Mouse (Mus musculus) left cerebral cortex, adult 11 months (tissue): Measurements from ENCODE around the gene Cartpt.
"Not testable (repeated sequence)": the region's sequence is repeated elsewhere in the genome, so short reads cannot be mapped to it uniquely, and the experiment has no call there.

ENCODE experiments used
- DNase-seq: peaks from one replicate; pipeline ENCODE4 v3.0.0; 2022; ENCODE audit warnings: low spot score

Cartpt gene

DNA sequence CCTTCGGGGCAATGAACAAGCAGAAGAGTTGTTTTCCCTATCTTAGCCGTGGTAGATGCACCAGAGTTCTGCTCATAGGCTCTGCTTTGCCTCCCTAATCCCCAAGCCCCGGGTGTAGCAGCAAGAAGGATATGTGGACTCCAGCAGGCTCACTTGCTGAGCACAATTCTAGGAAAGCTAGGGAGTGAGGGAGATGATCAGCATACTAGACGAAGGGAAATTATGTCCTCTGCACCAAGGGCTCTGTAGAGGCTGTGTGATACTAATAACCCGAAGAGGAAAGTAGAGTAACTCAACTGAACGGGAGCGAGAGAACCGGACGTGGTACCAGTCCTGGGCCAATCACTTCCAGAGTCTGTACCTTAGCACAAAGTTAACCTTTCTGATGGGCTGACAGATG, at the start of gene Cartpt:
Gene Cartpt (minus strand): TSS at position 127 of the 400 bp plus-strand sequence.
- DNase-seq, result no peak

DNA sequence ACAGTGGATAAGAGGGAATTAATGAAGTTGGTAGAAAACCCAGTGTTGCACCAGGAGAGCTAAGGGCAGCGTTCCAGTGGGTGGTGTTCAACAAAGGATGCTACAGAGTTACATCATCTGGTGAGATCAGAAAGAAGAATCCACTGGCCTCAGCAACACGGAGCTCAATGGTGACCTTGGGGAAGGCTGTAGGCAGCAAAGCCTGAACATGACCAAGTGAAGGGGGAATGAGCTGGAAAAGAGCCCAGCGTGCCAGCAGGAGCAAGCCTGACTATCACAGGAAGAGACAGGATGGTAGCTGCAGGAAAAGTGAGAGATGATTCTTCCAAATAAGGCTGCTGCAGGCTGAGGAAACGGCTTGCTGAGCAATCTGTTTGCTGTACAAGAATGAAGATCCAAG, 46.5 kb upstream of the Cartpt start:
- DNase-seq, result no peak

DNA sequence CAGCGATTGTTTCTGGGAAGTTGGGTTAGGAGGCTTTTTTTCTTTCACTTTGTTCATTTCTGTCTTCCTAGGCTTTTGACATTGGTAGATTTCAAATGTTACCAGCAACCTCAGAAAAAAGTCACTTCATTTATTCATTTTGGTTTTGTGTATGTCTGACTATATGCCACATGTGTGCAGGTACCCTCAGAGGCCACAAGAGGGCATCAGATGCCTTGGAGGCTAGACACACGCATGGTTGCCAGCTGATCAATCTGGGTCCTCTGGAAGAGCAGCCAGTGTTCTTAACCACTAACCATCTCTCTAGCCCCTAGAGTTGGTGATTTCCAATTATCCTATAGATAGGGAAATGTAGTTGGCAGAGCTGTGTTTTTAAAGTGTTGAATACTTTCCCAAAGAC, 42.6 kb upstream of the Cartpt start:
- no peak for DNase-seq

DNA sequence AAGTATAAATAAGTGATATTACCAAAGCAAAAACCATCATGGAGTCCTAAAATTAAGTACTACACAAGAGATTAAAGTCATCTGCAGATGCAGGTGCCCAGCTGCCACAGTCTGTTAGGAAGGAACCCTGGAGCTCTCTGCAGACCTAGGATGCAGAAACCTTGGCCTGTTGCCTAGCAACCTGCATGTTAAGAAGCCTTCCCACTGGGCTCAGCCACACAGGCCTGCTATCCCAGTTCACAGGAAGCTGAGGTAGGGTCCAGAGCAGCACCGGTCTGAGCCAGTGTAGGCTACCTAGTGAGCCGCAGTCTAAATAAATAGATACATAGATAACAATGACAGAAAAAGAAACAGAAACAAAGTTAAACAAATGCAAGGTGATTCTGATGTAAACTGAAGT, 39.7 kb upstream of the Cartpt start:
- peak; percentile 41 for DNase-seq

DNA sequence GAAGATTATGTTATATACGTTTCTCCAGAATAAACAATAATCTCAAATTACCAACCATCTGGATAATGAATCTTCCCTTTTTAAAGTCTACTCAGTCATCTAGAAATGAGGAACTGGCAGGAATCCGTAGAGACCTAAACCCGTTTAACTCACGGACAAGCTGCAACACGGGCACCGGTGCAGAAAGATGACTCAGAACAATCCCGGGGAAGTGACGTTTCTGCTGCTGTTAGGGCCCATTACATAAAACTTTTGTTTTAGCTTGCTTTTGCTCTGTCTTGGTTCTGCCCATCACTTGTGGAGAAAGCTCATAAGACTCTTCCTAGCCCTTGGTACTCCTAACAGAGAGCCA, 38.4 kb upstream of the Cartpt start:
- no peak for DNase-seq

DNA sequence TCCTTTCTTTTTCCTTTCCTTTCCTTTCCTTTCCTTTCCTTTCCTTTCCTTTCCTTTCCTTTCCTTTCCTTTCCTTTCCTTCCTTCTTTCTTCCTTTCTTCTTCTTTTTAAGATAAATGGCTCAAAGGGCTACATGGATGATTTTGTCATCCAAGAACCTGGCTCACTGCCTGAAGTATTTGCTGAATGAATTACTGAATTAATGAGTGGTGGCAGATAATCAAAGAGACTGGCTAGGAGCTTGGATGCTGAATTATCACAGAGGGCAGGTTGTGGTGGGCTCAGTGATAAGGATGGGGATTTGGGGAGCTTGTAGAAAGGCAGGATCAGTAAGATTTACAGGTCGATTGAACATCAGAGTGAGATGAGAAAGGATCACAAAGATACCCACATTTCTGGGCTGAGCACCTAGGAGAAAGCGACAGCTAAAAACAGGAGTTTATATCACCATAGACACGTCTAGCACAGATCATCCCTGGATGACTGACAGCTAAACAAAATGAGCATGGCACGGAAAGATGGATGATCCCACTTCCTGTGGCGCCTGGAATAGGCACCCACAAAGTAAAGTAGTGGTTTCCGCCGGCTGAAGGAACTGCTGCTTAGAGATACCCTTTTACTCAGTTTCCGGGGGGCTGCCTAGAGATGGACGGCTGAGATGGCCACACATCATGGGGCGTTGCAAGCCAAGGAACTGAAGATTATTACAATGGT, 37.9 kb upstream of the Cartpt start:
- no peak for DNase-seq

DNA sequence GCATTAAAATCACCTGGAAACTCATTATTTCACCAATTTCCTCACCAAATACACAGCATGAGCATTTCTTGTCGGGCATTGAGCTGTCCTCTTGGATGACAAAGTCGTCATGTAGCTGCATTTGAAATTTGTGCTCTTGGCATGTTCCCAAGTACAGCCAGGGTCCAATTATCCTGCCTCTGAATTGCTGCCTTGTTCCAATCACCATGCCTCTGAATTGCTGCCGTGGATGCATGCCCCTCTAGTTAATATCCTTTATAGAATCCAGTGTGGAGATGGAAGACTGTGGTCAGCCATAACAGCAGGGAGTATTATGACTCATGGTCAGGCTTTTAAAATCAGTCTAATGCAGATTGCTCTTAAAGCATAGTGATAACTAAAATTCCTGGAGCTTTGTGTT, 36.9 kb upstream of the Cartpt start:
- DNase-seq, result no peak

DNA sequence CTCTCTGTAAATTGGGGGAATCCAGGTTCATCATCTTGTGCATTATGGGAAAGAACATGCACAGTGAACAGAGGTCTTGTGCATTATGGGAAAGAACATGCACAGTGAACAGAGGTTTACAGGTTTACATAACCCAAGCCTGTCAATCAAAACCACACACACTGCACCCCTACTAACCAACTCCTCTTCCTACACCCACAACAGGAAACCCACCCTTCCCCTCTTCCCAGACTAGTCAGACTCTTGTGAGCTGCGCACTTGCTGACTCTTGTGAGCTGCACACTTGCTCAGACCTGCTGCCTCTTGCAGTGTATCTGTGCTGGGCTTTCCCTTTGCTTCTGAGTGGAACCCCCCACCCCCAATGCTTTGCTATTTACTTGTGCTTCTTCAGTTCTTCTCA, 31.5 kb upstream of the Cartpt start:
- no peak for DNase-seq

DNA sequence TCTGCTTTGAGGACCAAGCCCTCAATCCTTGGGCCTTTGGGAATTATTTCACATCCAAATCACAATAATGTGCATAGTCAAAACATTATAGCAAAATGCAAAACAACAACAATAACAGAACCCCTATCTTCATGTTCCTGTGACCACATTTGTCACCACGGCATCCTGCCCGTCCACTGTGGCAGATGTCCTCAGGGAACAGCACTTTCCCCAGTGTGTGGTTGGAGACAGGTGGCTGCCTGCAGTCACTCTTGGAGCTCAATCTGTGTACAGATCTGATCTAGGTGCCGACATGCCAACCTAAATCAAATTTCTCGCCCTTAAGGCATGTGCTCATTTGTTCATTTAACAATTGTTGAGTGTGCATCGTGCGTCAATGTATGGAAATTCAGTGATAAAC, 30.6 kb upstream of the Cartpt start:
- no peak for DNase-seq

DNA sequence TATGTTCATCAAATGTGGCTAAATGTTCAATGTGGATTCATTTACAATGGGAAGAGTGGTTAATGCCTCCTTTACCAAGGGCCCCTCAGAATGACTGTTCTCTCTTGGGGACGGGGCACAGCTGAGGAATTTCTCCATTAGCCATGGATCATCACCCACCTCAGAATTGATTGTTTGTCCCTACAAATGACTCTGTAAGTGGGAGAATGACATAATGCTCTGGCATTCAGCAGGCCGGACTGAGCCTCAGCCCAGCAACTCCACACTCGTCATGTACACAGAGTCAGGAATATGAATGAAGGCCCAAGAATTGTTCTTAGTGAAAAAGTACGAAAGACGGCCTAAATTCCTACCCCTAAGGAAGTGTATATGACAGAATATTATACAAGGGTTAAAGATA, 25.4 kb upstream of the Cartpt start:
- DNase-seq, result no peak

DNA sequence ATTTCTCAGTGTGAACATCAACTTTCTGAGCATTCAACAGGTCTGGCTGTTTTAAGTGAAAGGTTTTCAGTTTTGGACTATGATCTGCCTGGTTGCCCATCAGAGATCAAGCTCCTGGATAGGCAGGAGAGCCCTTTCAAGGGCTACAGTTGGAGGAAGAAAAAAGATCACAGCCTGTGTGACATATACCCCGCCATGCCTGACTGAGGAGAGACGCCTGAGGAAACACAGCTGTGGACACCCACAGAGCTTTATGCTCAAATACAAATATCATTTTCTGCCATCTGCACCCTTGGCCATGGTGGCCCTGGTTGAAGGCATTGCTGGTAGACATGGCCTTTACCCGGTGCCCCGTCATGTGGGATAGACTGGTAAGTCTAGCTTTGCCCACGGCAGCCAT, 14.7 kb upstream of the Cartpt start:
- DNase-seq, result no peak

DNA sequence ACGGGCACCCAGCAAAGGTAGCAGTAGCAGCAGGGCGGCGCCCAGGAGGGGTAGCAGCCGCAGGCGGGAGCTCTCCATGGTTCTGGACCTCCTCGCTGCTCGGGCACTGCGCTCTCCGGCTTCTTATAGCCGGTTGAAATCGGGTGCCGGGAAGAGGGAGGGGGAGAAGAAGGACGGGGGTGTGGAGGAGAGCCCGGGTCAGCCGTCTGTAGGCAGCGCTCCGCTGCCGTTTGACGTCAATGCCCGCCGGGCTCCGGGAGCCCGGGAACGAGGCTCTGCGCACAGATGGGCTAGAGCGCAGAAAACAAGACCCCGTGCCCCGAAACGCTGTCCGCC, 366 bp downstream of the Cartpt start:
- DNase-seq, result no peak

DNA sequence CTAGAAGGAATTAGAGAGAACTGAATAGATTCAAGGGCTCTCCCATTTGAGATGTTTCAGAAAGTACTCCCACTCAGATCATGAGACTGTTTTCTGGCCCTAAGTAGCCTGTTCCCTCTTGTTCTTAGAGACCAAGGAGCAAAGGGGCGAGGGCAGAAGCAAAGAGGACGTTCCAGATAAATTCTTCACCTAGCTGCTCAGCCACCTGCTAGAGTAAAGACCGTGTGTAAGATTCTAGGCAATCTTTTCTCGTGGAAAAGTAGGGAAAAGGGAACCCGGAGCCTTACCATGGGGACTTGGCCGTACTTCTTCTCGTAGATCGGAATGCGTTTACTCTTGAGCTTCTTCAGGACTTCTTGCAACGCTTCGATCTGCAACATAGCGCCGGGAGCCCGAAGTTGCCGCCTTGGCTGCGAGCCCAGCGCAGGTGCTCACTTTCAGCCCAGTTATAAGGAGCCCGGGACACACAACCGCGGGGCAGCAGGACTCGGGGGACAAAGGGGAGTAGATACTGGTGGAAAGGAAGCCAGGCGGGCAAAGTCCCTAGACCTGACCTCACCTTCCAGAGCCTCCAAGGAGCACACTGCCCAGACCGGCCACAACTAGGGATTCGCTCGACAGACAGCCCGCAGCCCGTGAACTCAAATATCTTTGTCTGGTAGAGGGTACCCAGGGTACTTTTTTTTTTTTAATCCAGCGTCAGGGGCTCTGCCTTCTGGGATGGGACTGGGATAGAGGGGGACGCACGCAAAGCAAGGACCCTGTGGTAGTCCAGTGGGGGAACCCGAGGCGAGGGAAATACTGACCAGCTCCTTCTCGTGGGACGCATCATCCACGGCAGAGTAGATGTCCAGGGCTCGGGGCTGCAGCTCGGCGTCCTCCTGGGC, 978 bp downstream of the Cartpt start:
- no peak for DNase-seq

DNA sequence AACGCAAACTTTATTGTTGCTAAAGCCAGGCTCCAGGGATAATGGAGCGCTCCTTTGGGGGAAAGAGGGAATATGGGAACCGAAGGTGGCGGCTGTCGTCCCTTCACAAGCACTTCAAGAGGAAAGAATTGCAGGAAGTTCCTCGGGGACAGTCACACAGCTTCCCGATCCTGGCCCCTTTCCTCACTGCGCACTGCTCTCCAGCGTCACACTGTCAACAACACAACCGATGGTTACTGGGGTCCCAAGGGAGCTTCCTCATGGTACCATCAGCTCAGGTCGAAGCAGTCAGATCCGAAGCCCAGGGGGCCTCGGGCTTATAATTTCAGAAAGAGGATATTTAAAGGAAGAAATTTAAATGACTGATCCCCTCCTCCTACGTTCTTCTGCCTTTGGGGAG, 2.1 kb downstream of the Cartpt start:
- no peak for DNase-seq

DNA sequence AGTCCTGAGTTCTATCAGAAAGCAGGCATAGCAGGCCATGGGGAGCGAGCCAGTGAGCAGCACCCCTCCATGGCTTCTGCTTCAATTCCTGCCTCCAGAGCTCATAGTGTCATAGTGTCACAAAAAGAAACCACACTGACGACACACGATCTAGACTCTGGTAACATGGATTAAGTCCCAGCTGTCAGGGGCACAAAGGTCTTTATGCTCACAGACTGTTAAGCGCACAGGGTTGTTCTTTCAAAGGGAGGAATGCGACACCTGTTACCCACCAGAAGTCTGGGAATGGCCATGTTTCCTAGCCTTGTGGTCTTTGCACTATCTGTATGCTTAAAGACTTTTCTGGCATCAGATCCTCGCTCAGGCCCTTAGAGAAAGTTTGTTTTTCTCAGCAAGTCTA, 15.3 kb downstream of the Cartpt start:
- no peak for DNase-seq

DNA sequence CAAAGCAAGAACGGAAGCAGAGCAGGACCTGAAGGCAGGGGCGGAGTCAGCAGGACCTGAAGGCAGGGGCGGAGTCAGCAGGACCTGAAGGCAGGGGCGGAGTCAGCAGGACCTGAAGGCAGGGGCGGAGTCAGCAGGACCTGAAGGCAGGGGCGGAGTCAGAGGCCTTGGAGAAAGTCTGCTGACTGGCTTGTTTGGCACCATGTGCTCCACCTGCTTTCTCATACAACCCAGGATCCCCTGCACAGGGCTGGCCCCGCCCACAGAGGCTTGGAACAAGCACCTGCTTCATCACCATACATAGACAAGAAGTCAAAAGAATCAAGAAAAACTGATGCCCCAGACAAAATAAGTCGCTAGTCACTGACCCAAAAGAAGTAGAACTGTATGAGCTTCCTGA, 19.1 kb downstream of the Cartpt start:
- DNase-seq, result not testable (repeated sequence)

DNA sequence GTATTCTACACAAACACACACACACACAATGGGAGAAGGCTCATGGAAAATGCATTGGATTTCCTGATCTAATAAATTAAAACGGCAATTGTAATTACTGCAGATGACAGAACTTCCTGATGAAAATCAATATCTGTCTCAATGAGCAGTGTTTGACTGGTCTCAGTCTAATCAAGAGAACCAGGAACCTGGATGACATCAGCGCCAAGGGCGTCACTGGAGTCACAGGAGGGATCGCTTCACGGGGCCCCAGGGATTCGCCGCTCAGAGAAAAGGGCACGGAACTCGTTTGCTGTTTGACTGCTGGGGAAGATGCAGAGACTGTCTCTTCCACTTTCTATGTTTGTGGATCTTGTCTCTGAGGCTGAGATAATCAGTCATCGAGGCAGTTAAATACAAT, 21.2 kb downstream of the Cartpt start:
- no peak for DNase-seq

DNA sequence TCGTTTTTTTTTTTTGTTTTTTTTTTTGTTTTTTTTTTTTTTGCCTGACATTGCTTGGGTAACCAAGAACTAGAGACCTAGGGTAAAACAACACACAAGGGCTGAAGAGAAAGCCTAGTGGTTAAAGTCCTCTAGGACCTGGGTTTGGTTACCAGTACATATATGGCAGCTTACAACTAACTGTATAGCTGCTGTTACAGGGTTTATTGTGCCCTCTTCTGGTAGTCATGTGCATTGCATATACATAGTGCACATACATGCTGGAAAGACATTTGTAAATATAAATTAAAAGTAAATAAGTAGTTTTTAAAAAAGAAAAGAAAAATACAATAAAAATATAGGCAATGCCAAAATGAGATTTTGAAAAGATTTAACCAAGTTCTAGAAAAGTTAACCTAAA, 28.8 kb downstream of the Cartpt start:
- DNase-seq, result no peak

DNA sequence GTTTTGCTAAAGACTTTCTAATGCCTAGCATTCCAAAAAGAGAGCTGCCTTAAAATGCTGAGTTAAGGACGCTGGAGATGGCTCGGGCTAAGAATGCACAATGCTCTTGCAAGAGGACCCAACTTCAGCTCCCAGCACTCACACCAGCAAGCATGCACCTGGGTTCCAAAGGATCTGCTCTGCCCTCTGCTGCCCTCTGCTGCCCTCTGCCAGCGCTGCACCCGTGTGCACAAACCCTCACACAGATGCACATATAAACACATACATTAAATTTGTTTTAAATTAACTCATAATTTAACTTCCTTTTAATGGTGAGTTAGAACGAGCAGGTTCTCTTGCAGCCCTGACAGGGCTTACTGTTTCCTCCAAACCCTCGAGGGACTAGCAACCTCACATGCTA, 32.5 kb downstream of the Cartpt start:
- DNase-seq, result no peak

DNA sequence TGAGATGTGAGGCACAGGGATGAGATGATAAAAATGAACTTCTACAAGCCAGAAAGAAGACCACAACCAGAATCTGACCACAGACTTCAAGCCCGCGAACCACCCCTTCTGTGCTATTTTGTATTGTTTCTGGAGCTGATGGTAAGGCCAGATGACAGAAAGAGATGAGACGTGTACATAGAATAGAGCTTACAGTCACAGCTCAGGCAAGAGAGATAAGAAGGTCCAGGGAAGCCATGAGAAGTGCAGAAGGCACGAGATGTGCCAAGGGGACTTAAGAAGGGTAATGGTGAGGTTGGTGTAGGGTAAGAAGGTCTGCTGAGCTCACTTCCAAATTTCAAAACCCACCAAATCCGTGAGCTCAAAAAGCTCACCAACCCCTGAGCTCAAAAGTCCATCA, 36.6 kb downstream of the Cartpt start:
- DNase-seq, result no peak

DNA sequence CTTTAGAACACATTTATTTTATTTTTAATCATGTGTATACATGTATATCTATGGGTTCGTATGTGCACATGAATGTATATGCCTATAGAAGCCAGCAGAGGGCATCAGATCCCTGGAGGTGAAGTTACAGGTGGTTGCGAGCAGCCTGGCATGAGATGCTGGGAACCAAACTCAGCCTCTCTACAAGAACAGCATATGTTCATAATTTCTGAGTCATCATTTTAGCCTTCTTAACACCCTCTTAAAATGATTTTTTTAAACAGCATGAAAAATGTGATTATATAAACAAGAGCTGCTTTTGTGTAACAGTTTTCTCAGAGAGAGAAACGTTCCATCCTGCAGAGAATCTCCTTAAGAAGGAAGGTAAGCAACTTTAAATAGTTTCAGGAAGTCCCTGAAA, 40.2 kb downstream of the Cartpt start:
- DNase-seq, result no peak

DNA sequence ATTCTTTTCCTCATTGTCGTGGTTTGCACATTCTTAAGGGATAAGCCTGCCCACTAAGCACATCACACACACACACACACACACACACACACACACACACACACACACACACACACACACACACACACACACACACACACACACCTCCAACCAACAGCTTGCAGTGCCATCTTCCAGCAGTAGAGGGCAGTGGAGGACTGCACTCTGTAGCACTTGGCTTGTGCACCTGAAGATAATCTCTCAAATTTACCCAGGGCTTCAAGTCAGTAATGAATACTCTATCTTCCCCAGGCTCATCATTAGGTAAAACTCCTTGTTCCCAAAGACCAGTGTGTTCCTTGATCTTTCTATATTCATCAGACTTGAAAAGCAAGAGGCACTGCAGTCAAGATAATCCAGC, 41.8 kb downstream of the Cartpt start:
- DNase-seq, result peak; percentile 33

DNA sequence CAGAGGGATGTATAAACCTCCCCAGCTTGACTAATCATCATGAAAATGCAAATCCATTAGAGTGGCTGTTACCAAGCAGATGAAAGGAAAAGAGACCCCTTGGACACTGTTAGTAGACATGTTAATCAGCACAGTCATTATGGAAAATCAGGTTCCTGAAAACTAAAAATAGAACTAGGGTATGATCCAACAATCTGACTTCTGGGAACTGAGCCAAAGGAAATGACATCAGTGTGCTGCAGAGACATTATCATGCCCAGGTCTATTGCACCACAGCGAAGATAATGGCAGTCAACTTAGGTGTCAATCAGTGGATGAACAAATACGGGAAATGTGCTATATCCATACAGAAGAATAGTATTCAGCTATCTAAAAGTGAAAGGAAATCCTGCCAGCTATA, 43.0 kb downstream of the Cartpt start:
- DNase-seq, result no peak

DNA sequence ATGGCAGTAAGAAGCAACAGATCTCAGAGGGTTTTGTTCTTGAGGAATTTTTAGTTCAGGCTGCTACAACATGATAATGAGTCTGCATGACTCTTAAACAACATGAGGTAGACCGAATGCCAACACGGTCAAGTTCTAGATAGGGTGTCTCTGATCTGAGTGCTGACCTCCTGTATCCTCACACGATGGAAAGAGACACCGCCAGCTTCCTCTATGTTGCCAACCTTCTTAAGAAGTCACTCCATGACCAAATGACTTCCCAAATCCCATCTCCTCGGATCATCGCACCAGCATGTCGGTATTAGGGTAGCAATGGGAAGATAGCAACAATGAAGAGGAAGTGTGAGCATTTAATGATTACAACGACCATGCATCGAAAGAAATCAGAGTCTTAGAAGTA, 43.6 kb downstream of the Cartpt start:
- no peak for DNase-seq
